ENCODE assay signal across 8 mouse cellular contexts in genomic region chr8:34546815-34547214, GRCm38 (mm10).
DNase-seq lines count a peak whose midpoint lies in the region; ATAC-seq and TF ChIP-seq lines count a peak whose summit lies in the region.

No protein-coding gene starts in this region.

- H3K36me3 ChIP-seq in heart, embryonic 12.5 days, result no peaks in the 10 kb centered on the region
- H3K36me3 ChIP-seq in intestine, postnatal 0 days (ENCODE audit: control insufficient read depth, insufficient read depth), result no peaks in the 10 kb centered on the region
- no peaks in the 10 kb centered on the region for H3K36me3 ChIP-seq in neural tube, embryonic 12.5 days

- WGBS in heart, embryonic 12.5 days, result 15% methylated on average over 11 of the region's 11 CpGs
- 30% methylated on average over 11 of the region's 11 CpGs for WGBS in intestine, postnatal 0 days
- 23% methylated on average over 11 of the region's 11 CpGs for WGBS in neural tube, embryonic 12.5 days

- intact Hi-C loops in left cerebral cortex, postnatal 10 days (cut with DNase I), result no loop called here

- no peak for DNase-seq in heart, adult 18-20 months
- peak; percentile 36 for DNase-seq in embryo, embryonic 10.5 days (ENCODE audit: low spot score)
- DNase-seq in cerebellum, adult 11 months, result no peak
- DNase-seq in left cerebral cortex, postnatal 10 days (ENCODE audit: extremely low spot score in 1 of 2, low spot score in 2 of 2), result no peak
- DNase-seq in spleen, adult 18-20 months, result no peak

- 0 out of 2 replicates have a peak, but pooled peaks cover 5% of the 10 kb centered on the region for H3K4me1 ChIP-seq in heart, embryonic 12.5 days (replicated peaks)
- H3K4me1 ChIP-seq in intestine, postnatal 0 days (replicated peaks; ENCODE audit: control insufficient read depth, insufficient read depth, low read length), result no peaks in the 10 kb centered on the region
- peaks cover 4% of the 10 kb centered on the region; the same call in 1 of the 2 replicates for H3K4me1 ChIP-seq in neural tube, embryonic 12.5 days

- TF ChIP-seq CTCF in intestine, postnatal 0 days (IDR thresholded peaks at IDR 0.05; ENCODE audit: low read depth), result no peak

- no peak overlapping the region for H3K27ac ChIP-seq in heart, embryonic 12.5 days (ENCODE audit: poor library complexity, severe bottlenecking)
- H3K27ac ChIP-seq in intestine, postnatal 0 days (ENCODE audit: low read depth, low read length), result no peak overlapping the region
- H3K27ac ChIP-seq in neural tube, embryonic 12.5 days, result no peak overlapping the region

- peak overlapping the region; percentile 65 for H3K4me2 ChIP-seq in heart, embryonic 12.5 days
- peak overlapping the region; percentile 17; the same call in 1 of the 2 replicates for H3K4me2 ChIP-seq in intestine, postnatal 0 days (replicated peaks; ENCODE audit: low read depth)
- H3K4me2 ChIP-seq in neural tube, embryonic 12.5 days (replicated peaks), result peak overlapping the region; percentile 22; the same call in 1 of the 2 replicates

- H3K4me3 ChIP-seq in heart, embryonic 12.5 days, result peak overlapping the region; percentile 27
- H3K4me3 ChIP-seq in intestine, postnatal 0 days (ENCODE audit: low read depth, low read length), result no peak overlapping the region
- H3K4me3 ChIP-seq in neural tube, embryonic 12.5 days, result no peak overlapping the region

- ATAC-seq in heart, embryonic 12.5 days (ENCODE audit: insufficient number of reproducible peaks, low FRiP score), result no peak
- no peak for ATAC-seq in intestine, postnatal 0 days
- no peak for ATAC-seq in neural tube, embryonic 12.5 days (ENCODE audit: low FRiP score, low read depth)

- no peaks in the 10 kb centered on the region for H3K9me3 ChIP-seq in heart, embryonic 12.5 days (replicated peaks)
- no peaks in the 10 kb centered on the region for H3K9me3 ChIP-seq in intestine, postnatal 0 days (ENCODE audit: control insufficient read depth)
- no peaks in the 10 kb centered on the region for H3K9me3 ChIP-seq in neural tube, embryonic 12.5 days

- no peak overlapping the region for H3K9ac ChIP-seq in heart, embryonic 12.5 days
- no peak overlapping the region for H3K9ac ChIP-seq in intestine, postnatal 0 days (ENCODE audit: low read depth, low read length)
- no peak overlapping the region for H3K9ac ChIP-seq in neural tube, embryonic 12.5 days

- no peaks in the 10 kb centered on the region for H3K27me3 ChIP-seq in heart, embryonic 12.5 days (replicated peaks)
- H3K27me3 ChIP-seq in intestine, postnatal 0 days (replicated peaks; ENCODE audit: control insufficient read depth, insufficient read depth, low read length), result no peaks in the 10 kb centered on the region
- H3K27me3 ChIP-seq in neural tube, embryonic 12.5 days (replicated peaks), result no peaks in the 10 kb centered on the region
